In the genomic region with DNA sequence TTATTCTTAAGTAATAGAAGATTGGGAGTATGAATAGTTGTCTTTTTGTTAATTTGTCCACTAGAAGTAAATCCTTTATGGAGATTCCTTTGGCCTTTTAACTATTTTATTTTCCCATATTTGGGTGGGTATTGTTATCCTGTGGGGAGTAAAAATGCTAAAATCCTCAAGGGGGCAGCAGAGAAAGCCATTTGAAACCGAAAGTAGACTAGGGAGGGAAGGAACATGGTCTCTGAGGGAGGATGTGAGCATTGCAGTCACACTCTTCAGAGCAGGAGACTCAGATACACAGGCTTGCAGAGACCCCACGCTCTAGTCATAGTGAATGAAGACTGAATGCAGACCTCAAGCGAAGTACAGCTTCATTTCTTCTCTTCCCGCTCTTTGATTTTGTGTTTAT, we compare ENCODE assay signal across 9 mouse cellular contexts. TPM values are rescaled to one million over a fixed set of nuclear protein-coding genes. Genes with fewer than 3 reads are reported as not detected.
DNase-seq lines count a peak whose midpoint lies in the region; ATAC-seq and TF ChIP-seq lines count a peak whose summit lies in the region.
"Had no signal": no experiment of that assay in that cellular context is flagged by ENCODE, and none has a peak within 500 bp of the region (broad histone marks: within the 10 kb centered on the region; RNA-seq: fewer than 3 reads in every experiment).

No protein-coding gene starts in this region.

- no peak overlapping the region for H3K9ac ChIP-seq in heart, embryonic 12.5 days
- H3K9ac ChIP-seq: limb, embryonic 12.5 days had no signal

- no peaks in the 10 kb centered on the region for H3K9me3 ChIP-seq in heart, embryonic 12.5 days (replicated peaks)
- H3K9me3 ChIP-seq: limb, embryonic 12.5 days had no signal

- no peak overlapping the region for H3K4me3 ChIP-seq in cerebellum, adult 2 months (replicated peaks; ENCODE audit: insufficient read depth, low read depth, low read length)
- no peak overlapping the region for H3K4me3 ChIP-seq in heart, embryonic 12.5 days
- peak overlapping the region; percentile 36; the same call in 1 of the 2 replicates for H3K4me3 ChIP-seq in layer of hippocampus, adult 2 months
- H3K4me3 ChIP-seq: limb, embryonic 12.5 days had no signal

- peaks cover 54% of the 10 kb centered on the region for H3K36me3 ChIP-seq in heart, embryonic 12.5 days

- H3K27me3 ChIP-seq in cerebellum, adult 2 months (ENCODE audit: control insufficient read depth, insufficient read depth, low read length), result no peaks in the 10 kb centered on the region
- H3K27me3 ChIP-seq in heart, embryonic 12.5 days (replicated peaks), result no peaks in the 10 kb centered on the region
- H3K27me3 ChIP-seq: limb, embryonic 12.5 days had no signal

- 0 out of 2 replicates have a peak, but pooled peaks have one; percentile 19 for TF ChIP-seq CTCF in cerebellum, adult 2 months (IDR thresholded peaks at IDR 0.05; ENCODE audit: borderline replicate concordance, insufficient read depth, low read depth, low read length)
- TF ChIP-seq CTCF in layer of hippocampus, adult 2 months (conservative IDR thresholded peaks at IDR 0.05), result peak; percentile 86

- no peaks in the 10 kb centered on the region for H3K4me1 ChIP-seq in cerebellum, adult 2 months (ENCODE audit: control insufficient read depth, insufficient read depth, low read length)
- no peaks in the 10 kb centered on the region for H3K4me1 ChIP-seq in heart, embryonic 12.5 days (replicated peaks)
- H3K4me1 ChIP-seq: limb, embryonic 12.5 days had no signal

- H3K4me2 ChIP-seq in heart, embryonic 12.5 days, result 0 out of 2 replicates have a peak overlapping the region, but pooled peaks have one; percentile 26
- H3K4me2 ChIP-seq: limb, embryonic 12.5 days had no signal

- no peak for TF ChIP-seq POLR2A in cerebellum, adult 2 months (IDR thresholded peaks at IDR 0.05; ENCODE audit: borderline replicate concordance, insufficient read depth, low read length)

- WGBS in cerebellum, adult 2 months, result 66% methylated on average over 4 of the region's 4 CpGs
- WGBS in heart, embryonic 12.5 days, result 62% methylated on average over 4 of the region's 4 CpGs

- H3K27ac ChIP-seq in cerebellum, adult 2 months (ENCODE audit: insufficient read depth, low read length), result no peak overlapping the region
- H3K27ac ChIP-seq in heart, embryonic 12.5 days (ENCODE audit: poor library complexity, severe bottlenecking), result no peak overlapping the region
- no peak overlapping the region for H3K27ac ChIP-seq in layer of hippocampus, adult 2 months
- H3K27ac ChIP-seq: limb, embryonic 12.5 days had no signal

- DNase-seq in cerebellum, adult 2 months, result no peak
- no peak for DNase-seq in cerebellum, adult 11-12 months
- peak; percentile 58 for DNase-seq in c-Kit-positive CD71-positive TER-119-negative erythroid progenitor cells, embryonic 14.5 days (ENCODE audit: low read depth)
- peak; percentile 67 to 68 for DNase-seq in layer of hippocampus, adult 2 months (ENCODE audit: low spot score in 2 of 2)
- DNase-seq in lung, postnatal 14 days, result peak; percentile 52
- peak; percentile 10 to 17 for DNase-seq in right cerebral cortex, postnatal 36 days (ENCODE audit: low spot score in 2 of 2)

- peak; percentile 100 for ATAC-seq in CD4-positive, CD25-positive, alpha-beta regulatory T cell, adult 4 months
- no peak for ATAC-seq in heart, embryonic 12.5 days (ENCODE audit: insufficient number of reproducible peaks, low FRiP score)

RNA-seq across cellular contexts. Expression of a gene that starts 19.3 kb away (rescaled TPM):
- polyA plus RNA-seq in cerebellum, adult 2 months (2012; rRNA removed), result 6.4 and 7.4 TPM in 2 replicates
- 1 to 10 TPM; 3.7 to 6.0 TPM for polyA plus RNA-seq in CD4-positive, CD25-positive, alpha-beta regulatory T cell, adult 4 months (2017; shearing (Covaris generic))
- polyA plus RNA-seq in heart, embryonic 12.5 days (2016; fragmentation: Nextera tagmentation; extraction: Ambion mirVana), result 9.9 and 10.0 TPM in 2 replicates
- 1 to 10 TPM; 2.3 to 2.5 TPM for total RNA-seq in layer of hippocampus, adult 2 months (2021)

RNA-seq across cellular contexts. Expression of a gene that starts 19.4 kb away (rescaled TPM):
- polyA plus RNA-seq in cerebellum, adult 2 months (2012; rRNA removed), result 14.3 and 14.8 TPM in 2 replicates
- 10 to 100 TPM; 60.5 to 63.4 TPM for polyA plus RNA-seq in CD4-positive, CD25-positive, alpha-beta regulatory T cell, adult 4 months (2017; shearing (Covaris generic))
- polyA plus RNA-seq in heart, embryonic 12.5 days (2016; fragmentation: Nextera tagmentation; extraction: Ambion mirVana), result 61.2 and 62.6 TPM in 2 replicates
- 10 to 100 TPM; 16.6 to 20.7 TPM for total RNA-seq in layer of hippocampus, adult 2 months (2021)

Comparison
In these comparisons a context has a peak if more than half of its experiments do, and no peak if none do; other contexts are left out.
1. DNase-seq: peak in c-Kit-positive CD71-positive TER-119-negative erythroid progenitor cells, embryonic 14.5 days (single experiment), layer of hippocampus, adult 2 months (2 of 2), lung, postnatal 14 days (single experiment) and right cerebral cortex, postnatal 36 days (2 of 2); none in cerebellum, adult 2 months (0 of 2) and cerebellum, adult 11-12 months (single experiment).